Mouse (Mus musculus) kidney, embryonic 15.5 days (tissue): Measurements from ENCODE around the gene Aldh1a3. TPM values are rescaled to one million over a fixed set of nuclear protein-coding genes. Genes with fewer than 3 reads are reported as not detected.

Experiments
- microRNA-seq: library from miRNA; unstranded; fragments of <30 nt; microRNA quantifications from one replicate; pipeline ENCODE4, GENCODE M21; 2016
- polyA plus RNA-seq: library from polyadenylated mRNA; unstranded; fragments of >200 nt; fragmentation: Nextera tagmentation; extraction: Ambion mirVana; gene quantifications from 2 replicates; pipeline ENCODE4 v1.2.1, GENCODE M21; 2015

Aldh1a3 gene
- polyA plus RNA-seq, 1 experiment from 2014 or later: 38.0 TPM

Small RNA genes lying within 50 kb of the gene (microRNA-seq; reads per million reads assigned to microRNA genes)
- not detected for gene Mir7057

Other genes starting within 250 kb of the Aldh1a3 start
- not detected in 2 replicates for gene Gm10974, start 61.6 kb downstream of the Aldh1a3 start, polyA plus RNA-seq
- gene Lrrk1, start 39.2 kb downstream of the Aldh1a3 start, polyA plus RNA-seq: 15.2 and 17.2 TPM in 2 replicates